In genomic region chr11:76294836-76295235, GRCm38 (mm10) we compare ENCODE assay signal across 11 mouse cellular contexts. TPM values are rescaled to one million over a fixed set of nuclear protein-coding genes. Genes with fewer than 3 reads are reported as not detected.
DNase-seq lines count a peak whose midpoint lies in the region; ATAC-seq and TF ChIP-seq lines count a peak whose summit lies in the region.
"Had no signal": no experiment of that assay in that cellular context is flagged by ENCODE, and none has a peak within 500 bp of the region (broad histone marks: within the 10 kb centered on the region; RNA-seq: fewer than 3 reads in every experiment).

No protein-coding gene starts in this region.

- H3K4me1 ChIP-seq in kidney, embryonic 15.5 days, result peaks cover 67% of the 10 kb centered on the region
- H3K4me1 ChIP-seq in embryonic fibroblast, embryonic 13.5 days (ENCODE audit: control insufficient read depth, insufficient read depth, low read length), result peaks cover 29% of the 10 kb centered on the region
- H3K4me1 ChIP-seq in midbrain, embryonic 13.5 days (replicated peaks), result peaks cover 73% of the 10 kb centered on the region

- no peak for ATAC-seq in kidney, embryonic 15.5 days (replicated peaks; ENCODE audit: low FRiP score)
- no peak for ATAC-seq in midbrain, embryonic 13.5 days

- no peak for TF ChIP-seq POLR2A in brain, embryonic 14.5 days (IDR thresholded peaks at IDR 0.05; ENCODE audit: borderline replicate concordance, extremely low read depth, insufficient read depth, insufficient read length, poor library complexity, severe bottlenecking)
- TF ChIP-seq POLR2A in embryonic fibroblast, embryonic 13.5 days (IDR thresholded peaks at IDR 0.05; ENCODE audit: low read depth, low read length), result no peak

- H3K4me3 ChIP-seq in kidney, embryonic 15.5 days (replicated peaks), result no peak overlapping the region
- no peak overlapping the region for H3K4me3 ChIP-seq in embryonic fibroblast, embryonic 13.5 days (ENCODE audit: insufficient read depth, low read length)
- no peak overlapping the region for H3K4me3 ChIP-seq in midbrain, embryonic 13.5 days (replicated peaks)

- WGBS in kidney, embryonic 15.5 days, result 41% methylated on average over 9 of the region's 9 CpGs
- WGBS in midbrain, embryonic 13.5 days, result 8% methylated on average over 9 of the region's 9 CpGs

- H3K27me3 ChIP-seq in kidney, embryonic 15.5 days, result no peaks in the 10 kb centered on the region
- no peaks in the 10 kb centered on the region for H3K27me3 ChIP-seq in midbrain, embryonic 13.5 days

- no peaks in the 10 kb centered on the region for H3K36me3 ChIP-seq in kidney, embryonic 15.5 days
- no peaks in the 10 kb centered on the region for H3K36me3 ChIP-seq in midbrain, embryonic 13.5 days

- H3K9me3 ChIP-seq in kidney, embryonic 15.5 days (replicated peaks), result no peaks in the 10 kb centered on the region
- no peaks in the 10 kb centered on the region for H3K9me3 ChIP-seq in midbrain, embryonic 13.5 days

- DNase-seq in kidney, postnatal 14 days, result no peak
- peak; percentile 55 for DNase-seq in brain, embryonic 14.5 days (ENCODE audit: low read depth)
- DNase-seq in adrenal gland, adult (ENCODE audit: inconsistent age in 2 of 2, low spot score in 1 of 2), result no peak
- no peak for DNase-seq in kidney, adult 9 months
- DNase-seq: cerebellum, adult 9-11 months; gastrocnemius, postnatal 25 days; thymus, postnatal 14 days had no signal

- H3K9ac ChIP-seq in kidney, embryonic 15.5 days, result no peak overlapping the region
- H3K9ac ChIP-seq in midbrain, embryonic 13.5 days (replicated peaks), result no peak overlapping the region; the same call in 1 of the 2 replicates

- H3K4me2 ChIP-seq in kidney, embryonic 15.5 days, result no peak overlapping the region
- no peak overlapping the region for H3K4me2 ChIP-seq in midbrain, embryonic 13.5 days (replicated peaks)

- TF ChIP-seq CTCF in brain, embryonic 14.5 days (IDR thresholded peaks at IDR 0.05; ENCODE audit: borderline replicate concordance, extremely low read depth, insufficient read depth, insufficient read length), result no peak
- no peak for TF ChIP-seq CTCF in embryonic fibroblast, embryonic 13.5 days (IDR thresholded peaks at IDR 0.05; ENCODE audit: borderline replicate concordance, insufficient read depth, low read length)

- H3K27ac ChIP-seq in kidney, embryonic 15.5 days, result peak overlapping the region; percentile 43; the same call in 1 of the 2 replicates
- H3K27ac ChIP-seq in embryonic fibroblast, embryonic 13.5 days (ENCODE audit: insufficient read depth, low read length), result peak overlapping the region; percentile 85
- peak overlapping the region; percentile 68 for H3K27ac ChIP-seq in midbrain, embryonic 13.5 days
- H3K27ac ChIP-seq: macrophage had no signal

RNA-seq across cellular contexts. Expression of gene Glod4, which starts 51.3 kb away (rescaled TPM):
- polyA plus RNA-seq in kidney, embryonic 15.5 days (2015; fragmentation: Nextera tagmentation; extraction: Ambion mirVana), result 141 and 144 TPM in 2 replicates
- 31.5 and 41.0 TPM in 2 replicates for polyA plus RNA-seq in brain, embryonic 14.5 days (2012; rRNA removed)
- 73.5 and 84.4 TPM in 2 replicates for polyA plus RNA-seq in embryonic fibroblast, embryonic 13.5 days (2011; ENCODE audit: insufficient read length, low read depth, missing spikeins)
- 128 TPM in 2 replicates for polyA plus RNA-seq in midbrain, embryonic 13.5 days (2015; fragmentation: Nextera tagmentation; extraction: Ambion mirVana)

RNA-seq across cellular contexts. Expression of gene Mrm3, which starts 51.3 kb away (rescaled TPM):
- 25.7 and 26.3 TPM in 2 replicates for polyA plus RNA-seq in kidney, embryonic 15.5 days (2015; fragmentation: Nextera tagmentation; extraction: Ambion mirVana)
- 11.6 and 12.9 TPM in 2 replicates for polyA plus RNA-seq in brain, embryonic 14.5 days (2012; rRNA removed)
- 6.1 and 8.6 TPM in 2 replicates for polyA plus RNA-seq in embryonic fibroblast, embryonic 13.5 days (2011; ENCODE audit: insufficient read length, low read depth, missing spikeins)
- polyA plus RNA-seq in midbrain, embryonic 13.5 days (2015; fragmentation: Nextera tagmentation; extraction: Ambion mirVana), result 18.6 and 19.0 TPM in 2 replicates
